Mouse (Mus musculus) cerebellum, adult 2 months (tissue): ENCODE data around the gene Usp44.

Experiments used
- CTCF ChIP-seq: fragments of 200-500 bp; IDR thresholded peaks from 2 replicates; pipeline ENCODE4 v1.5.1; 2011; ENCODE audit warnings: low read depth, mild to moderate bottlenecking, control low read depth, low read length, moderate library complexity, borderline replicate concordance; ENCODE audit not compliant: insufficient read depth
- POLR2A ChIP-seq: fragments of 200-500 bp; IDR thresholded peaks from 2 replicates; pipeline ENCODE4 v1.6.1; 2011; ENCODE audit warnings: low read length, control low read depth, borderline replicate concordance; ENCODE audit not compliant: insufficient read depth

DNA sequence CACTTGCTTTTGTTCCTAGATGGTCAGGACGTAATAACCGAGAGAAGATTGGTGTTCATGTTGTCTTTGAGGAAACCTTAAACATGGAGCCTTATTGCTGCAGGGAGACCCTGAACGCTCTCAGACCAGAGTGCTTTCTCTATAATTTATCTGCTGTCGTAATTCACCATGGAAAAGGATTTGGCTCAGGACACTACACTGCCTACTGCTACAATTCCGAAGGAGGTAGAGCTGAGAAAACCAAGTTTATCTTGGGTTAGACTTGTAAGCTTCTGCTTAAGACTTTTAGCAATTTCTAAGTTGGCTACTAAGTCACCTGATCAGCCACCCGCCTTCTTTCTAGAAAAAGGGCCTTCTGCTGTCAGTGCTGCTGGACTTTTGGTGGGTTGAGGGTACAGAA, 24.7 kb downstream of the Usp44 start:
- TF ChIP-seq POLR2A (no peak), CTCF (no peak)
